Mouse (Mus musculus) cerebellum, adult 2 months (tissue): ENCODE results near the gene A730061H03Rik. TPM values are rescaled to one million over a fixed set of nuclear protein-coding genes. Genes with fewer than 3 reads are reported as not detected.

Source experiments
- DNase-seq, 2 experiments: peaks; one replicate each; pipeline ENCODE4 v3.0.0; 2021
- H3K27ac ChIP-seq: fragments of 200-500 bp; 2 replicates; pipeline ENCODE4 v1.5.1; 2012; ENCODE audit warnings: low read length, control low read depth, inconsistent platforms; ENCODE audit not compliant: insufficient read depth
- H3K27me3 ChIP-seq: fragments of 200-500 bp; 2 replicates; pipeline ENCODE4 v1.6.1; 2012; ENCODE audit warnings: inconsistent platforms, mild to moderate bottlenecking, low read length, moderate library complexity; ENCODE audit not compliant: control insufficient read depth, insufficient read depth
- H3K4me1 ChIP-seq: fragments of 200-500 bp; 2 replicates; pipeline ENCODE4 v1.6.1; 2011; ENCODE audit warnings: low read length; ENCODE audit not compliant: control insufficient read depth, insufficient read depth
- H3K4me3 ChIP-seq: fragments of 200-500 bp; replicated peaks from 2 replicates; pipeline ENCODE3; 2011; ENCODE audit warnings: mild to moderate bottlenecking, low read depth, low read length, control low read depth; ENCODE audit not compliant: insufficient read depth
- CTCF ChIP-seq: fragments of 200-500 bp; IDR thresholded peaks from 2 replicates; pipeline ENCODE4 v1.5.1; 2011; ENCODE audit warnings: low read depth, mild to moderate bottlenecking, control low read depth, low read length, moderate library complexity, borderline replicate concordance; ENCODE audit not compliant: insufficient read depth
- POLR2A ChIP-seq: fragments of 200-500 bp; IDR thresholded peaks from 2 replicates; pipeline ENCODE4 v1.6.1; 2011; ENCODE audit warnings: low read length, control low read depth, borderline replicate concordance; ENCODE audit not compliant: insufficient read depth
- WGBS: fragments of 180-500 bp; shearing (Covaris S2); methylation state at CpG from one replicate; pipeline ENCODE4 v1.1.7; 2018; 5-methylcytosine and 5-hydroxymethylcytosine counted together
- polyA plus RNA-seq: library from polyadenylated mRNA; depleted of rRNA; stranded (reverse); fragments of >200 nt; gene quantifications from 2 replicates; pipeline ENCODE4 v1.2.3, GENCODE M21; 2012

The A730061H03Rik gene
- polyA plus RNA-seq, 1 experiment = 0.97 TPM

- Histone ChIP-seq H3K27ac (no peak overlapping the region), H3K4me3 (no peak overlapping the region), H3K4me1 (peaks cover 4% of the 10 kb centered on the region; the same call in 1 of the 2 replicates), H3K27me3 (no peaks in the 10 kb centered on the region)
- TF ChIP-seq CTCF = no peak
- no peak for TF ChIP-seq POLR2A
- DNase-seq = no peak
Observed at GRCm38 (mm10) chr14:55554635-55555034, 5.6 kb downstream of the A730061H03Rik start.

- no peaks in the 10 kb centered on the region for H3K27me3 ChIP-seq
- H3K4me3 ChIP-seq = no peak overlapping the region
- H3K4me1 ChIP-seq = peaks cover 4% of the 10 kb centered on the region; the same call in 1 of the 2 replicates
- no peak for DNase-seq
- no peak for TF ChIP-seq POLR2A
- no peak for TF ChIP-seq CTCF
- 88% methylated on average over 8 of the region's 8 CpGs for WGBS
- H3K27ac ChIP-seq = no peak overlapping the region
Observed at GRCm38 (mm10) chr14:55551794-55552193, 8.4 kb downstream of the A730061H03Rik start.

DNA sequence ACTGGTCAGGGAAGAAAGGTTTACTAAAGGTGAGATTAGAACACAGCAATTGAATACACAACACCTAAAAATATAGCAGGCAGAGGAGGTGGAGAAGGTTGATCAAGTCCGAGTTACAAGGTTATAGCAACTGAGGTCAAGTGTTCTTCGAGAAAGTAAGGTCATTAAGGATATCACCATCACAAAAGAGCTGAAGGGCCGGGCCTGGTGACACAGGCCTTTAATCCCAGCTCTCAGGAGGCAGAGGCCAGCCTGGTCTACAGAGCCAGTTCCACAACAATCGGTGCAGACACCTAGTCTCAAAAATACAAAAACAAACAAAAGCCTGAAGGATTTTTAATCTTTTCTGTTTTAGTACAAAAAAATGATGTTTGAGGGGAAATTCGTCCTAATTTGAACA lies 8.9 kb downstream of the A730061H03Rik start:
- Histone ChIP-seq H3K27ac (no peak overlapping the region), H3K4me1 (peaks cover 4% of the 10 kb centered on the region; the same call in 1 of the 2 replicates), H3K4me3 (no peak overlapping the region), H3K27me3 (no peaks in the 10 kb centered on the region)
- no peak for DNase-seq
- TF ChIP-seq POLR2A (no peak), CTCF (no peak)
- 85% methylated on average over 5 of the region's 5 CpGs for WGBS

- peak in 1 of 2 experiments; percentile 61 for DNase-seq
- Histone ChIP-seq H3K4me3 (no peak overlapping the region), H3K27ac (no peak overlapping the region), H3K4me1 (peaks cover 4% of the 10 kb centered on the region; the same call in 1 of the 2 replicates), H3K27me3 (no peaks in the 10 kb centered on the region)
- 17% methylated on average over 6 of the region's 6 CpGs for WGBS
- no peak for TF ChIP-seq CTCF
- TF ChIP-seq POLR2A = no peak
Observed at GRCm38 (mm10) chr14:55550191-55550590, 10.0 kb downstream of the A730061H03Rik start.

DNA sequence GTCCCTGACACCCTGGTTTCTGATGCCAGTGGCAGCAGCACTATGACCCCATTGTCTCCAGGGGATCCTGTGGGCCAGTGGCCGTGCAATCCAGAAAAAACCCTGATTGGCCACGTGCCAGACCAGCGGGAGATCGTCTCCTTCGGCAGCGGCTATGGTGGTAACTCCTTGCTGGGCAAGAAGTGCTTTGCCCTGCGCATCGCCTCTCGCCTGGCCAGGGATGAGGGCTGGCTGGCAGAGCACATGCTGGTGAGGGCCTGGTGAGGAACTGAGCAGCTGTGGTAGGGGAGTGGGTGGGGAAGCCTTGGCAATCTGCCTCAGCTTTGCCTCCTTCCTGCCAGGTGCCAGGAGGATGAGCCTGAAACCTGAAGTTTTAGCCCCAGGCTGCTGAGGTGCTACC lies 15.9 kb downstream of the A730061H03Rik start:
- no peak for TF ChIP-seq CTCF
- no peak for TF ChIP-seq POLR2A
- H3K27me3 ChIP-seq = no peaks in the 10 kb centered on the region
- WGBS = 8% methylated on average over 9 of the region's 9 CpGs
- no peak overlapping the region for H3K27ac ChIP-seq
- peak; percentile 44 to 58 for DNase-seq
- H3K4me3 ChIP-seq = no peak overlapping the region
- peaks cover 21% of the 10 kb centered on the region for H3K4me1 ChIP-seq

DNA sequence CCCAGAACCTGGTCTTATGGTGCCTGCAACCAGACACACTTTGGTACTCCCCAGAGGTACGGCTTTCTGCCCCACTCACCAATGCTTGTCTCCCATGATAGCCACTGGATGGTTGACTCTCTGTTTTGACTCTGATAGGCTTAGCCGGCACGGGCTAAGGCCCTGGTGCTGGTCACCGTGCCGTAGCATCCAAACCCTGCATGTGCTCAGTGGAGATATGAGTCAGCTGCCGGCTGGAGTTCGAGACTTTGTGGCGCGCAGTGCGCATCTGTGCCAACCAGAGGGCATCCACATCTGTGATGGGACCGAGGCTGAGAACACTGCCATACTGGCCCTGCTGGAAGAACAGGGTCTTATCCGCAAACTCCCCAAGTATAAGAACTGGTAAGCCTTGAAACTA lies 17.9 kb downstream of the A730061H03Rik start:
- DNase-seq = no peak
- peaks cover 21% of the 10 kb centered on the region for H3K4me1 ChIP-seq
- TF ChIP-seq CTCF = no peak
- no peak for TF ChIP-seq POLR2A
- no peak overlapping the region for H3K27ac ChIP-seq
- H3K27me3 ChIP-seq = no peaks in the 10 kb centered on the region
- no peak overlapping the region for H3K4me3 ChIP-seq
- WGBS = 84% methylated on average over 12 of the region's 12 CpGs

DNA sequence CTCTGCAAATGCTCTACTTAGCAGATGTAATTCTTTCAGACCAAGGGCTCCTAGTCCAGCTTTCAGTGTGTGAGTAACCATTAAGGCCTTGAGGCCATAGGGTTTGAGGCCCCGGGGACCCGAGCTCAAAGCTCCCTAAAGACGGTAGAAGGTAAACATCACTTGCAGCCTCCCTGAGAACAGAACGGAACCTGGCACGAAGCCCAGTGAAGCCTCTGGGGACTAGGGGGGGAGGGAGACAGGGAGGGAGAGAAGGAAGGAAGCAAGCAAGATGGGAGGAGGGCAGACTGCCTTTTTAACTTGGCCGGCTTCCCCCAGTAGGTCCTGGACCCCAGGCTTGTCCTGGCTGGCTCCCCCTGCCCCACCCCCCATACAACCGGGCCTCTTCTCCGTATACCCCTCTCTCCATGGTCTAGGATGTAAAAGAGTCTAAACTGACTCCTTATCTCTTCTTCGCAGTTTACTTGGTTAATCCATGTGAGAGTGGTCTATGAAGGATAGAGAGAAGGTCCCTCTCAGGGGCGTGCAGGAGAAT lies 19.4 kb downstream of the A730061H03Rik start:
- WGBS = 2% methylated on average over 10 of the region's 10 CpGs
- Histone ChIP-seq H3K4me3 (peak overlapping the region; percentile 79), H3K27me3 (no peaks in the 10 kb centered on the region), H3K27ac (peak overlapping the region; percentile 93), H3K4me1 (peaks cover 21% of the 10 kb centered on the region)
- DNase-seq = peak; percentile 80 to 85
- TF ChIP-seq POLR2A = no peak
- no peak for TF ChIP-seq CTCF

DNA sequence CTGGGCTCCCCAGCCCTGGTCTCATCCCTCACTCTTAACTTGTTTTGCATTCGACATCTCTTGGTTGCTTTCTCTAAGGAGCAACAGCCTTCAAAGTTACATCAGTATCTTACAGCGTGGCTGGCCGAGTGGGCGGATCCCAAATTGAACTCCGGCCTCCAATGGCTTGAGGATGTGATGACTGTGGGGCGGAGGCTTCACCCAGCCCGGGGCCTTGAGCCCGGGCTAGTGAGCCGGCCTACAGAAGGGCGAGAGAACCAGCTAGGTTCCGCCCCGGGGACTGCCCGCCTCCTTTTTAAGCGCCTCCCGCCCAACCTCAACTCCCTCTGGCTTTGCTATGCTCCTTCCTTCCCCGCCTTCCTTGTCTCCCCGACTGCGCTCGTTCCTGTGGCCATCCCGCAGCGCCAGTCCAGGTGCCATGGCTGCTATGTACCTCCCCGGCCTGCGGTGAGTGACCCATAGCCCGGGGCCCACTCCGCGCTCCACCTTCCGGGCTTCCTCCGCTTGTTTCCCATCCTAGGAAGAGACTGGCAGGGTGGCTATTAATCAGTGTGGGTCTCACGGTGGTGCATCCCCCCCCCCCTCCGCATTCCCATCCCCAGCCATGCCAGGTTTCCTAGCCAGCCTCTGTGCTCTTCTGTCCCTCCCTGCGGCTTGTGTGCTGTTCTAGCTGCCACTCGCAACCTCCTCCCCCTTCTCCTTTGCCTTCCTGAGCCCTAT lies 20.0 kb downstream of the A730061H03Rik start, which contains the start of gene Pck2:
Gene Pck2, plus strand, starts transcription at position 200 of the 720 bp plus-strand sequence.
- Histone ChIP-seq H3K27ac (peak within 1 kb of the TSS; percentile 93), H3K4me1 (peaks cover 21% of the 10 kb centered on the region), H3K4me3 (peak within 1 kb of the TSS; percentile 79), H3K27me3 (no peaks in the 10 kb centered on the region)
- peak; percentile 89 to 91 for DNase-seq
- WGBS = under 1% methylated on average over 32 of the region's 32 CpGs
- TF ChIP-seq CTCF (no peak), POLR2A (peak; percentile 68)
